Mouse (Mus musculus) cortical plate, adult 2 months (tissue): Measurements from ENCODE around the gene Samd4b.

ENCODE experiments used
- CTCF ChIP-seq: fragments of 200-500 bp; IDR thresholded peaks from 2 replicates; pipeline ENCODE4 v1.5.1; 2011; ENCODE audit warnings: mild to moderate bottlenecking, control low read depth, low read length; ENCODE audit not compliant: insufficient read depth; ENCODE audit errors: extremely low read depth
- POLR2A ChIP-seq: fragments of 200-500 bp; IDR thresholded peaks from 2 replicates; pipeline ENCODE4 v1.6.1; 2011; ENCODE audit warnings: mild to moderate bottlenecking, low read length, control low read depth; ENCODE audit not compliant: insufficient read depth; ENCODE audit errors: extremely low read depth

GRCm38 (mm10) chr7:28605951-28606350, 8.0 kb upstream of the Samd4b start:
- TF ChIP-seq POLR2A, result no peak
- TF ChIP-seq CTCF, result no peak
